Mouse (Mus musculus) cerebellum, adult 9-11 months (tissue): ENCODE measurements around the gene Ebf1.

ENCODE experiments used
- DNase-seq: peaks from one replicate; pipeline ENCODE4 v3.0.0; 2022

Gene Ebf1

GRCm38 (mm10) chr11:44785479-44785878 is 168.4 kb downstream of the Ebf1 start:
- no peak for DNase-seq

GRCm38 (mm10) chr11:44788003-44788402 is 170.9 kb downstream of the Ebf1 start:
- no peak for DNase-seq

GRCm38 (mm10) chr11:44792816-44793215 is 175.7 kb downstream of the Ebf1 start:
- DNase-seq, result no peak

DNA sequence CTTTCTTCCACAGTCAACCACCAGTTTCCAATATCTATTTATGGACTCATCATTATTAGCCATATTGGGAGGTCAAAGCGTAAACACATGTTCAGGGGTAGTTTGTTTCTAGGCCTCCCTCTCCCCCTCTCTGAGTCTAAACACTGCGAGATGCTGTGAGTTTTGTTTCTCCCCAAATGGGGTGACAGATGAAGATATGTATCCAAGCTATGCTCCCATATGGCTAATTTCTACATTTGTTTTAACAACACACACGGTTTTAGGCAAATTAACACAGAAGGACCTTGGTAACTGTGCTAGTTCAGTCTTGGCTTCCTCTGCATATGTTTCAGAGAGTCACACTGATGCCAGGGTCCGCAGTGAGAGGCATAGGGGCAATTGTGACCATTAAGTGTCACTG is 177.8 kb downstream of the Ebf1 start:
- no peak for DNase-seq

GRCm38 (mm10) chr11:44795767-44796166 is 178.7 kb downstream of the Ebf1 start:
- peak; percentile 51 for DNase-seq

- DNase-seq, result no peak
These were observed 181.2 kb downstream of the Ebf1 start for GRCm38 (mm10) chr11:44798270-44798669.

- no peak for DNase-seq
These were observed 186.9 kb downstream of the Ebf1 start for GRCm38 (mm10) chr11:44804046-44804445.

GRCm38 (mm10) chr11:44806589-44806988 is 189.5 kb downstream of the Ebf1 start:
- DNase-seq, result peak; percentile 86

DNA sequence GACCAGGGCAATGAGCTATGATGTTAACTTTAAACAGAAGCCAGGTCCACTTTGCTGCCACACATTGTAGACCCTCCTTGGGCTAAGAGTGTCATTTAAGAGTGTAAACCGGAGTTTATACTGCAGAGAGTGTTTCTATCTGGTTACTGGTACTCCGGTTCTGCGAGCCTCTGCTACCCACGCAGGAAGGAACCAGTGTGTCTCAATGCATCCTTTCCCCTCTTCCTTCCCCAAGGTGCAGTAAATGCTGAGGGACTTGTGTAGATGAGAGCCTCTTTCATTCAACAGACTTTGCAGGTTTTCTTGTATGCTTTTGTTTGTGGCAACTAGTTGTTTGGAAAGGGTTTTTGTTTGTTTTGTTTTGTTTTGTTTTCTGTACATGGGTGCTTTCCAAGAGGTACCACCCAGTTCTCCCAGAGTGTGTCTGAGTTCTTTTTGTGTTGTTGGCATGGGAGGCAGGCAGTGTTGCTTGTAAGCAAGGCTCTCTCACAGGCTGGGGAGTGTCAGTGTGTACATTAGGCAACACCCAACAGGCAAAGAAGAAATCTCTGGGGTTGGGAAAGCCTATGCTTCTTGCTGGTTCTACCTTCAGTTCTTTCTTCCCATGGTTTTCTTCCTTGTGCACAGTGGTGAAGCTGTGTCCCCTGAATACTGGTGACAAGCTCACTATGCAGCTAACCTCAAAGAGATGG is 191.9 kb downstream of the Ebf1 start:
- DNase-seq, result no peak

- no peak for DNase-seq
These were observed 193.9 kb downstream of the Ebf1 start for GRCm38 (mm10) chr11:44811007-44811406.

DNA sequence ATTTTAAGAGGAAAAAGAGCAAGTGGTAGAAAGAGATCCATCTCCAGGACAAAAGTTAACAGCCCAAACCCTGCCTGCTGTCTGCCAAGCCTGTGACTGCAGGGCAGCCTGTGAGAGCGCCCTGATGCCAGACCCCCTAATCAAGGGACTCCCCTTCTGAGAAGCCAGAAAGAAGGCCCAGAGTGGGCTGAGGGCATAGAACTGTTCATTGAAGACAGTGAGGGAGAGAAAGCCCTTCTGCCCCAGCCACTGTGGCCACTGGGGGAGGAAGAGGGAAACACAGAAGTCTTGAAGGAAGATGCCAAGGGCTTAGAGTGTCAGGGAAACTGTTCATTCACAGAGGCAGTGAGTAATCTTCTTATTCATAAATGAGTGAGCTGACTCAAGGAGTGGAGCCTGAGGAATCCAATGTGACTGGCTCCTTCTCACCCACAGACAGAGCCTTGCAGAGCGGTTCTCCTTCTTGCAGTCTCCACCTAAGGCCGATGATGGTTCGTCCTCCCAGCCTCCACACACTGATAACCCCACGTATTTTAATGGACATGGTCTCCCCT is 195.2 kb downstream of the Ebf1 start:
- no peak for DNase-seq

GRCm38 (mm10) chr11:44813534-44813933 is 196.4 kb downstream of the Ebf1 start:
- no peak for DNase-seq

- no peak for DNase-seq
These were observed 197.7 kb downstream of the Ebf1 start for GRCm38 (mm10) chr11:44814847-44815246.

DNA sequence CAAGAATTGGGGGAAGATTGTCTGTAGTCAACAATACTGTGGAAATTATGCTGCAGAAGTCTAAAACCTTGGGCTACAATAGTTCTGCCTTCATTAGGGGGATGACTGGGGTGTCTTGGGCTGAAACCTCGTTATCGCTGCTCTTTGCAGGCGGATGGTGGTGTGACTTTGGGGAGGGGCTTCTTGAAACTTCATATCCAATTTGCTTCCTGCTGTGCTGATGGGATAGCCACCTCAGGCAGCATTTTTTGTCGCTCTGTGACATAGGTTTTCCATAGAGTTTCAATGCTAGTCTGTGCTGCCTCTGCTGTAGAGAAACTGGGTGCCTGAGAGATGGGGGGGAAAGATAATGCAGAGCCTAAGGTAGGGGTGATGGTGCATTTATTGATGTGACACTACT is 198.9 kb downstream of the Ebf1 start:
- DNase-seq, result no peak

DNA sequence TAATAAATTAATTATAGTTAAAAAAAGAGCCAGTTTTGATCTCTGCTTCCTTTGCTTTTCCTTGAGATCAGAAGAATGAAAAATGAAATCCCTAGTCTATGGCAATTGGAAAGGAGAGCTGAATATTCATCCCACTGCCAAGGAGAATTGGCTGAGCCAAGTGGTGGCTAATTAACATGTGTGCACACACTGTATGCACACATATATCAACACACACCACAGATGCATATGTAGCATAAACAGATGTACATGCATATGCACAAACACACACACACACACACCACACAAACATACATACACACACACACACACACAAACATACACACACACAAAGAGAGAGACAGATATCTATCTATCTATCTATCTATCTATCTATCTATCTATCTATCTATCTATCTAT is 205.2 kb downstream of the Ebf1 start:
- no peak for DNase-seq

GRCm38 (mm10) chr11:44832227-44832939 is 215.3 kb downstream of the Ebf1 start:
- peak; percentile 52 for DNase-seq

DNA sequence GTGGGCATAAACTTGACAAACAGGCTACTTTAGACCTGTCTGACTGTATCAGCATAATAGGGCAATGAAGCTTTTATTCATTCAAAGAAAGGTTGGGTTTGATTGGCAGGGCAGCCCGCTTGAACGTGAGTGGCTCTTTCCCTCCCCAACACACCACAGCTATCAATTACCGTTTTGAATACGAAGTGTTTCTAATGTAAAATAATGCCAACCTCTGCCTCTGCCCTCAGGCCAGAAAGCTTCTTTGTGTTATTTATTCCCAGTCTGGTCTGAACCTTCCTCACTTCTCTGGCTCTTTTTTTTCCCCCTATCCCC is 215.8 kb downstream of the Ebf1 start:
- no peak for DNase-seq

DNA sequence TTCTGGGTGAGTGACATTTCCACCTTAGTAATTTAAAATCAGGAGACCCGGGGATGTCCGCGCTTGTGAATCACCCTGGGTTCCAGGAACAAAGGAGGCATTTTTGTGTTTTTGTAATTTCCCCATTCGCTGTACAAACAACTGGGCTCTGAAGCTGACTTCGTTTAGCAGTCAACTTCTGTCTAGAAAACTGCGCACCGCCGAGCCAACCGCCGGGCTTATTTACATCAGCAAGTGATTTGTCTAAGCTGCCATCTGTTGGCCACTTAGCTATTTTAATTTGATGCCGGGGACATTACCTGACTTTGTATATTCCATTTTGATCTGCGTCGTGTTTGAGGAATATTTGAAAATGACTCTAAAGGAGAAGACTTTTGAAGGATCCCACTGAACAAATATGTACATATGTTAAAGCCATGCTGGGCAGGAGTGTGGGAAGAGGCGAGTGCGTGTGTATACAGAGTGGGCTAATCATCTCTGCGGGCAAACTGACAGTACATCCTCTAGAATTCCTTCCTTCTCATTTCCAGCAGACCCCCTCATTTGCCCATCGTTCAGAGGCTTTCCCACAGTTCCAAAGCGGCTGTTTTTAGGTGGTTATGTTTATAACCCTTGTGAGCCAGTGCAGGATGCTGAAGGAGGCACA is 216.4 kb downstream of the Ebf1 start:
- no peak for DNase-seq

DNA sequence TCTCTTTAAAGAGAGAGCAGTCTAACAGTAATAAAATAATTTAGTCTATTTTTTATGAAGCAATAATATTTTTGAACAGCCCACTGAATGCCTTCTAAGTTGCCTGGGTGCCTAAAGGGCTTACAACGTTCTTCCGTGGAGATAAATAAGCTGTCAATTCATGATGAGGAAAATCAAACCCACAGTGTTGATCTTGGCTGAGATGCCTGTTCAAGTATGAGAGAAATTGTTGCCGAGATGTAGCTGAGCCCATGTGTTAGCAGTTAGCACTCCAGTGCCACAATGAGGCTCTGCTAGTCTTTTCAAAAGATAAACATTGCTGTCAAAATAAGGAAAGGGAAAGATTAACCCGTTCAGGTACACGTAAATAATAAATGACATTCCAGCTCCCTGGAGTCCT is 218.0 kb downstream of the Ebf1 start:
- DNase-seq, result no peak

GRCm38 (mm10) chr11:44837592-44837991 is 220.5 kb downstream of the Ebf1 start:
- DNase-seq, result no peak

GRCm38 (mm10) chr11:44841127-44842056 is 224.3 kb downstream of the Ebf1 start:
- no peak for DNase-seq

GRCm38 (mm10) chr11:44851874-44852273 is 234.8 kb downstream of the Ebf1 start:
- no peak for DNase-seq

GRCm38 (mm10) chr11:44852921-44853320 is 235.8 kb downstream of the Ebf1 start:
- DNase-seq, result no peak
